Mouse (Mus musculus): ENCODE measurements at regions not wholly inside any gene's neighbourhood (a gene's known extent, or its start where the extent isn't known, plus 50 kb on each side); places are given as distances from the start of the nearest gene placed in this dataset.

DNA sequence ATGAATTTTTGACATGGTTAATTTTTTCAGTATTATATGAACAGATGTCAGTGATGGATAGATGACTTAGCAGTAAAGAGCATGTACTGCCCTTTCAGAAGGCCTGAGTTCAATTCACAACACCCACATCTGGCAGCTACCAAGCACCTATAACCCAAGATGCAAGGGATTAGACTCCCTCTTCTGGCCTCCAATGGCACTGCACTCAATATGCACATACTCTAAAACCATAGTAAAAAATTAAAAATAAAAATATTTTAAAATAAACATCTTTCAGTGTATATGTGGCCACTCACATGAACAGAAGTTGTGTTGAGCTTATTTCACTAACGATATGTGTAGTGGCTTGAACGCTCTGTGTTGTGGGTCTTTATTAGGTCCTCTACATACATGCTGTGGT lies 152.4 kb downstream of the Hs3st3b1 start:
- TF ChIP-seq EP300 (IDR thresholded peaks at IDR 0.05; ENCODE audit: insufficient read depth, low read depth, low read length) (no peak), CTCF (IDR thresholded peaks at IDR 0.05) (peak; percentile 35)

Measured in heart, adult 2 months (tissue).